Mouse (Mus musculus) liver, embryonic 14.5 days (tissue): ENCODE measurements around the gene Wdr5b. TPM values are rescaled to one million over a fixed set of nuclear protein-coding genes. Genes with fewer than 3 reads are reported as not detected.
"Not testable (repeated sequence)": the region's sequence is repeated elsewhere in the genome, so short reads cannot be mapped to it uniquely, and the experiment has no call there.

ENCODE experiments used
- ATAC-seq: fragments of 200-750 bp; cut with Nextera tagmentation; 2 replicates; pipeline ENCODE4 v1.8.0; 2017; ENCODE audit warnings: moderate number of reproducible peaks, mild to moderate bottlenecking, moderate library complexity; ENCODE audit not compliant: insufficient read depth
- DNase-seq, 3 experiments: peaks; one replicate each; pipeline ENCODE4 v3.0.0-alpha.2; 2012 to 2013; ENCODE audit warnings: low read depth in 3 of 3, low spot score in 3 of 3
- H3K27ac ChIP-seq: fragments of 300-500 bp; sonication (generic); 2 replicates; pipeline ENCODE4 v1.5.1; 2014; ENCODE audit warnings: moderate library complexity, mild to moderate bottlenecking, control low read depth, inconsistent platforms
- H3K27me3 ChIP-seq: fragments of 300-500 bp; sonication (generic); 2 replicates; pipeline ENCODE4 v1.6.1; 2014; ENCODE audit warnings: mild to moderate bottlenecking, low read length, moderate library complexity; ENCODE audit not compliant: control insufficient read depth, insufficient read depth
- H3K36me3 ChIP-seq: fragments of 300-500 bp; sonication (generic); replicated peaks from 2 replicates; pipeline ENCODE4 v1.6.1; 2014; ENCODE audit warnings: low read depth; ENCODE audit not compliant: control insufficient read depth, insufficient read depth
- H3K4me1 ChIP-seq, 2 experiments: fragments of 200-500 bp in 1 of 2; fragments of 300-500 bp in 1 of 2; sonication (generic) in 1 of 2; replicated peaks; 2 replicates each; pipeline ENCODE4 v1.6.1; 2012 to 2014; ENCODE audit warnings: antibody characterized with exemption in 1 of 2, inconsistent platforms in 1 of 2, low read length in 1 of 2; ENCODE audit not compliant: control insufficient read depth in 2 of 2, insufficient read depth in 2 of 2
- H3K4me2 ChIP-seq: fragments of 300-500 bp; sonication (generic); 2 replicates; pipeline ENCODE4 v1.6.1; 2014; ENCODE audit warnings: low read depth, mild to moderate bottlenecking, control low read depth, moderate library complexity
- H3K4me3 ChIP-seq, 2 experiments: fragments of 200-500 bp in 1 of 2; fragments of 300-500 bp in 1 of 2; sonication (generic) in 1 of 2; 2 replicates each; pipeline ENCODE4 v1.5.1; 2012 to 2014; ENCODE audit warnings: low read depth in 2 of 2, low read length in 2 of 2, mild to moderate bottlenecking in 2 of 2, control low read depth in 1 of 2, inconsistent platforms in 1 of 2, moderate library complexity in 1 of 2; ENCODE audit not compliant: insufficient read depth in 1 of 2
- H3K9ac ChIP-seq: fragments of 300-500 bp; sonication (generic); replicated peaks from 2 replicates; pipeline ENCODE4 v1.6.1; 2014; ENCODE audit warnings: mild to moderate bottlenecking, control low read depth, moderate library complexity
- H3K9me3 ChIP-seq: fragments of 300-500 bp; sonication (generic); 2 replicates; pipeline ENCODE4 v1.6.1; 2016; ENCODE audit warnings: low read length, mixed read lengths; ENCODE audit not compliant: control insufficient read depth
- CTCF ChIP-seq: IDR thresholded peaks from 2 replicates; pipeline ENCODE4 v1.5.1; 2016; ENCODE audit warnings: antibody characterized with exemption, low read depth, control low read depth
- EP300 ChIP-seq: IDR thresholded peaks from 2 replicates; pipeline ENCODE4 v1.6.1; 2016; ENCODE audit warnings: antibody characterized with exemption, low read depth
- WGBS: fragments of 180-500 bp; shearing (Covaris S2); extraction: QIAGEN DNeasy Blood & Tissue Kit; methylation state at CpG from one replicate; pipeline ENCODE4 v1.1.7; 2014; ENCODE audit not compliant: insufficient replicate concordance; 5-methylcytosine and 5-hydroxymethylcytosine counted together
- polyA plus RNA-seq, 2 experiments: library from polyadenylated mRNA; depleted of rRNA in 1 of 2; stranded (reverse) in 1 of 2; unstranded in 1 of 2; fragments of >200 nt; fragmentation: Nextera tagmentation in 1 of 2; extraction: Ambion mirVana in 1 of 2; gene quantifications; 2 replicates each; pipeline versions ENCODE4 v1.2.1 to v1.2.3; 2012 to 2014

The Wdr5b gene
- polyA plus RNA-seq, 2 experiments: 2.3 to 2.9 TPM

GRCm38 (mm10) chr16:36057933-36058475 lies 17.0 kb downstream of the Wdr5b start:
- Histone ChIP-seq H3K9me3 (no peaks in the 10 kb centered on the region), H3K4me1 (peaks cover 3 to 13% of the 10 kb centered on the region in 2 experiments; a peak in 3 of 4 replicates), H3K27ac (no peak overlapping the region), H3K27me3 (no peaks in the 10 kb centered on the region), H3K36me3 (no peaks in the 10 kb centered on the region; the same call in 1 of the 2 replicates), H3K4me3 (no peak overlapping the region), H3K9ac (no peak overlapping the region), H3K4me2 (no peak overlapping the region)
- ATAC-seq (no peak), DNase-seq (no peak)
- 56% methylated on average over 8 of the region's 8 CpGs for WGBS
- TF ChIP-seq EP300 (no peak), CTCF (no peak)

- WGBS: 25% methylated on average over 1 of the region's 1 CpGs
- not testable (repeated sequence) for H3K27me3 ChIP-seq, H3K4me2 ChIP-seq, H3K9me3 ChIP-seq, H3K9ac ChIP-seq, DNase-seq, H3K27ac ChIP-seq, H3K4me3 ChIP-seq, H3K36me3 ChIP-seq, ATAC-seq
- 0 out of 2 replicates have a peak, but pooled peaks have one; percentile 29 for TF ChIP-seq EP300
- H3K4me1 ChIP-seq: peaks cover 3 to 20% of the 10 kb centered on the region in 2 experiments; a peak in 3 of 4 replicates
Measured at GRCm38 (mm10) chr16:36062534-36062933, 21.5 kb downstream of the Wdr5b start.

GRCm38 (mm10) chr16:36063315-36063714 lies 22.3 kb downstream of the Wdr5b start:
- DNase-seq (no peak), ATAC-seq (no peak)
- Histone ChIP-seq H3K9ac (no peak overlapping the region; the same call in 1 of the 2 replicates), H3K36me3 (no peaks in the 10 kb centered on the region; the same call in 1 of the 2 replicates), H3K27ac (no peak overlapping the region), H3K27me3 (no peaks in the 10 kb centered on the region), H3K4me1 (peaks cover 3 to 24% of the 10 kb centered on the region in 2 experiments), H3K4me3 (no peak overlapping the region), H3K9me3 (no peaks in the 10 kb centered on the region), H3K4me2 (no peak overlapping the region)
- WGBS: 78% methylated on average over 2 of the region's 2 CpGs
- no peak for TF ChIP-seq CTCF
- TF ChIP-seq EP300: no peak

GRCm38 (mm10) chr16:36064904-36065303 lies 23.9 kb downstream of the Wdr5b start:
- 77% methylated on average over 5 of the region's 5 CpGs for WGBS
- ATAC-seq (no peak), DNase-seq (no peak)
- Histone ChIP-seq H3K36me3 (no peaks in the 10 kb centered on the region; the same call in 1 of the 2 replicates), H3K4me1 (peaks cover 7 to 27% of the 10 kb centered on the region in 2 experiments), H3K9ac (no peak overlapping the region), H3K4me2 (no peak overlapping the region), H3K4me3 (no peak overlapping the region), H3K9me3 (no peaks in the 10 kb centered on the region), H3K27ac (no peak overlapping the region), H3K27me3 (no peaks in the 10 kb centered on the region)
- no peak for TF ChIP-seq EP300

- no peak for ATAC-seq
- Histone ChIP-seq H3K4me2 (no peak overlapping the region), H3K27me3 (no peaks in the 10 kb centered on the region), H3K36me3 (no peaks in the 10 kb centered on the region), H3K4me3 (no peak overlapping the region), H3K9ac (no peak overlapping the region), H3K9me3 (no peaks in the 10 kb centered on the region), H3K4me1 (peaks cover 11 to 21% of the 10 kb centered on the region in 2 experiments), H3K27ac (no peak overlapping the region)
- DNase-seq: no peak
- 36% methylated on average over 2 of the region's 2 CpGs for WGBS
- TF ChIP-seq EP300 (no peak), CTCF (no peak)
Measured at GRCm38 (mm10) chr16:36067694-36068093, 26.7 kb downstream of the Wdr5b start.
